Mouse (Mus musculus) left cerebral cortex, postnatal 14 days (tissue): ENCODE results near the gene Pnpla8. TPM values are rescaled to one million over a fixed set of nuclear protein-coding genes. Genes with fewer than 3 reads are reported as not detected.
"Not testable (repeated sequence)": the region's sequence is repeated elsewhere in the genome, so short reads cannot be mapped to it uniquely, and the experiment has no call there.

Experiments used
- DNase-seq, 2 experiments: peaks; one replicate each; pipeline ENCODE4 v3.0.0; 2021 to 2022; ENCODE audit warnings: low spot score in 2 of 2, mixed read lengths in 1 of 2
- intact Hi-C: fragments of 180-260 bp; cut with DNase I; formaldehyde crosslinking; loops from one replicate; pipeline ENCODE4 v1.15.1; 2025
- long read RNA-seq, 2 experiments: library from polyadenylated mRNA; stranded (forward); transcript quantifications; one replicate each; pipeline ENCODE4 v2.0.0; 2021
- total RNA-seq, 2 experiments: library from RNA; stranded (reverse); gene quantifications; 2 replicates each; pipeline ENCODE4 v1.2.3; 2021

The Pnpla8 gene
- total RNA-seq: 100 to 1,000 TPM; 117 to 126 TPM
- long read RNA-seq, experiment 1, full-length matches to known transcripts: 178 of 218 reads
- long read RNA-seq, experiment 1, partial matches to known transcripts: 9 of 218 reads
- long read RNA-seq, experiment 1, other reads (novel, unspliced or antisense): 31 of 218 reads
- long read RNA-seq, experiment 2, full-length matches to known transcripts: 156 of 193 reads
- long read RNA-seq, experiment 2, partial matches to known transcripts: 6 of 193 reads
- long read RNA-seq, experiment 2, other reads (novel, unspliced or antisense): 31 of 193 reads

DNA sequence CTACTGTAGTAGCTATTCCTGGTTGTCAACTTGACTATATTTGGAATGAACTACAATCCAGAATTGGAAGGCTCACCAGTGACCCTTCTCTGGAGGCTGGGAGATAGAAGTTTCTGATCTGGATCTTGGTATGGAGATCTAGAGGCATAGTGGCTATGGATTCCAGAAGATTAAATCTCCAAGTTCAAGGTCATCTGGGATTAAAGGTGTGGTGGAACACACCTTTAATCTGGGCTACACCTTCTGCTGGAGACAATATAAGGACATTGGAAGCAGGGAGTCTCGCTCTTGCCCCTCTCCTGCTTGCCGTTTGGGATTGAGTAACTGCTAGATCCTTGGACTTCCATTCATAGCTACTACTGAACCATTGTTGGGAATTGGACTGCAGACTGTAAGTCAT lies at the start of gene Pnpla8:
Pnpla8 (plus strand) TSS at position 301 of the 400 bp plus-strand sequence.
- DNase-seq, intact Hi-C loops: not testable (repeated sequence)

DNA sequence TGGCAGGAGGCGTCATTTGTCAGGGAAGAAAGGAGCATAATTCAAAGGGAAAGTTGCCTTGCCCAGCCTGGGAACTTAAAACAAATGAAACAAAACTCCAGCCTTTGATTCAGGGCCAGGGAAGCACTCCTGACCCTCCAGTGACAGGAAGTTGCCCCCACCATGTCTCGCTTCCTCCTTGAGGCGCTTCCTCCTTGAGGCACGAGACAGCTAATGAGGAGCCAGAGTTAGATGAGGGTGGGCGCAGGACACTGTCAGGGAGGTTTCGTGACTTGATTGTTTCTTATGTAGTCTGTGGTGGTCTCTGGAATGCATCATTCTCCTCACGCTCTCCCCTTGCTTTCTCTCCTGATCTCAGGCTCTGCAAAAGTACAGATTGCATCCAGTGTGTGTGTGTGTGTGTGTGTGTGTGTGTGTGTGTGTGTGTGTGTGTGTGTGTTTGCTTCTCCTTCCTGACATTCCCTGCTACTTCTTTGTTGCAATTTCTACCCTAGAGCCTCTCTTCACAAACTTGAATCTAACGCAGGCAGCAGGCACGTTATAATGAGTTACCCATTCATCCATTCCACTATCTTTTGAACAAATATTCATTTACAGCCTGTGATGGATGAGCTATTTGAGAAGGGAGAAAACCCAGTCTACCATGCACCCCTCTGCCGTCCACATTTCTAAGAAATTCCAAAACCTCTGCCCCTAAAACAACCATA lies 44.7 kb upstream of the Pnpla8 start:
- no peak for DNase-seq
- intact Hi-C loops: no loop called here

DNA sequence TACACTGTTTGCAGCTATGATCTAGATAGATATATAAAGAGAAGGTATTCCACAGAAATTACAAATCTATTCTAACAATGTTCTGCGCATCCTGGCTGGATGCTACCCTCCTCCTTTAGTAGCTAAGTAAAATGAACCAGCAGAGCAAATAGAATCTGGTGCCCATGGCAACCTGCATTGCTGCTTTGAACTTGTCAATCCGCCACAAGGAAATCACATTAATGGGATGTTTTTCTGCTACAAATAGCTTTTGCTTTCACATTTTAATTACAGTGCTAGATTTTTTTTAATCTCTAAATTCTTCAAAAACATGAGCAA lies 44.2 kb upstream of the Pnpla8 start:
- intact Hi-C loops: no loop called here
- DNase-seq: peak; percentile 22 to 27

- peak; percentile 82 to 84 for DNase-seq
- intact Hi-C loops: no loop called here
Measured at GRCm38 (mm10) chr12:44181081-44181982, 39.8 kb upstream of the Pnpla8 start.

- intact Hi-C loops: no loop called here
- DNase-seq: no peak
Measured at GRCm38 (mm10) chr12:44197873-44198525, 23.2 kb upstream of the Pnpla8 start.

DNA sequence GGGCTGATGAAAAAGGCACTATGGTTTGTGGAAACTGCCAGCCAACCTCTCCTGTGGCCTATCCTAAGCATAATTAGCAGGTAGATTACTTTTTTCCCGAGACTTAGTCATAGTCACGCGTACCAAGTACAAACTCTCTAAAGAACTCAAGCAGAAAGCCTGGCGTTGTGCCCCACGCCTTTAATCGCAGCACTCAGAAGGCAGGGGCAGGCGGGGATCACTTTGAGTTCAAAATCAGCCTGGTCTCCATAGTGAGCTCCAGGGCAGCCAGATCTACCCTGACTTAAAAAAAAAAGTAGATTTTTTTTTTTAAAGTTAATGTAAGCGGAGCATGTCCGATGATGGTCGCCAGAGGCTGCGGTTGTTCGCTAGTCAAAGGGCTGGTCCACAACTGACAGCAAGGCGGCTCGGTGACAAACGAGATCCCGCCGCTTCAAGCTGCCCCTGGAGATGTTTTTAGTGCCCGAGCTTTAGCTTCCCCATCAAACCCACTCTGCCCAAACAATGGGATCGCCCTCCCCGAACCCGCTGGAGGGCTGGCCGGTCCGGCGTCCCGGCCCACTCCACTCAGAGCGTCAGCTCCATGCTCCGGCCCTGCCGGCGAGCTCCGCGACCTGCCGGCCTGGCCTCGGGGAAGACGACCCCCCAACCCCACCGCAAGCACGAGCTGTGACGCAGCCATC lies 11.9 kb upstream of the Pnpla8 start:
- peak; percentile 21 to 29 for DNase-seq
- intact Hi-C loops: no loop called here

GRCm38 (mm10) chr12:44209824-44210752 lies 11.1 kb upstream of the Pnpla8 start, which contains the start of gene Dnajb9:
TSS of gene Dnajb9 (minus strand) at chr12:44210326.
- intact Hi-C loops: loop anchor here (1.0 to 10.0 kb wide), 2 partner anchors 59 to 365 kb away; no protein-coding TSS in a partner anchor
- DNase-seq: peak; percentile 100

DNA sequence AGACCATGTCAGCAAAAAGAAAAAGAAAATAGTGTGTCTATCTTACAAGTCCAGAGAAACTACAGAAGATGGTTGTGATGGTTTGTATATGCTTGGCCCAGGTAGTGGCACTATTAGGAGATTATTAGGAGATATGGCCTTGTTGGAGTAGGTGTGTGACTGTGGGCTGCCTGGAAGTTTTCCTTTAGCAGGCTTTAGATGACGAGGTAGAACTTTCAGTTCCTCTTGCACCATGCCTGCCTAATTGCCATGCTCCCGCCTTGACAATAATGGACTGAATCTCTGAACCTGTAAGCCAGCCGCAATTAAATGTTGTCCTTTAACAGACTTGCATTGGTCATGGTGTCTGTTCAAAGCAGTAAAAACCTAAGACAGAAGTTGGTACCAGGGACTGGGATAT lies 9.6 kb upstream of the Pnpla8 start:
- no peak for DNase-seq
- intact Hi-C loops: loop anchor here (10.0 kb wide), 1 partner anchor 363 kb away; no protein-coding TSS in a partner anchor

DNA sequence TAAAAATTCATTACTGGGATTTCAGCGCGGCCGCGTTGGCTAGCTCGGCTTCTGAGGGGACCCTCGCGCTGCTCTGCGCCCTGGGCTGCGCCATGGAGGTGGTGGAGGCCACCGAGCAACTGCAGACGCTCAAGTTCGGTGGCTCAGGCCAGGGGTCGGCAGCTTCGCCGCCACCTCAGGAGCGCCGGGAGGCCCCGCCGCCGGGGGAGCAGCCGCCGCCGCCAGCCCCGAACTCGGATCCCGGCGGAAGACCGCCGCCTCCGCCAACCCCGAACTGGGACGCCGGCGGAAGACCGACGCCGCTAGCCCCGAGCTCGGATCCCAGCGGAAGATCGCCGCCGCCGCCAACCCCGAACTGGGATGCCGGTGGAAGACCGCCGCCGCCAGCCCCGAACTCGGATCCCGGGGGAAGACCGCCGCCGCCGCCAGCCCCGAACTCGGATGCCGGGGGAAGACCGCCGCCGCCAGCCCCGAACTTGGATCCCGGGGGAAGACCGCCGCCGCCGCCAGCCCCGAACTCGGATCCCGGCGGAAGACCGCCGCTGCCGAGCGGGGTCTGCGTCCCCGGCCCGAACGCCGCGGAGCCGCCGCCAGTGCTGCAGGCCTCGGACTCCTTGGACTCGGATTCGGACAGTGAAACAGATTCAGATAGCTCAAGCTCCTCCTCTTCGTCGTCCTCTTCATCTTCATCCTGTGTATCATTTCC lies 634 bp downstream of the Pnpla8 start:
- no peak for DNase-seq
- intact Hi-C loops: no loop called here

DNA sequence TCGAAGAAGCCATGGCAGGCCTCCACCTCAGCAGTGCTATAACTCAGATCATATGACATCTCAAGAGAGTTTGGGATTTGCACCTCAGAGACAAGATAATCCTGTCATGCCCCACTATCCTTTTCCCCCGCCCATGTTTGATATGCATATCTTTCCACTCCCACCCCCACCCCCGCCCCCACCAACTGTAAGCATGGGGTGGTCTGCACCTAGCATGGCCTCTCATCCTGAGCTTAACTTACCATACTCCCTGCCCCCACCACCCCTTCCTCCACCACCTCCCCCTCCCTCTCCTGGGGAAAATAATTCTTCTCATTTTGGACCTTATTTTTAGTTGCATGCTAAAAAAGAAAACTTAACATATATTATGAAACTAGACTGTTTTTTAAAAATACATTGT lies 1.9 kb downstream of the Pnpla8 start:
- no peak for DNase-seq
- intact Hi-C loops: no loop called here

- intact Hi-C loops: no loop called here
- DNase-seq: no peak
Measured at GRCm38 (mm10) chr12:44224650-44225049, 3.5 kb downstream of the Pnpla8 start.

DNA sequence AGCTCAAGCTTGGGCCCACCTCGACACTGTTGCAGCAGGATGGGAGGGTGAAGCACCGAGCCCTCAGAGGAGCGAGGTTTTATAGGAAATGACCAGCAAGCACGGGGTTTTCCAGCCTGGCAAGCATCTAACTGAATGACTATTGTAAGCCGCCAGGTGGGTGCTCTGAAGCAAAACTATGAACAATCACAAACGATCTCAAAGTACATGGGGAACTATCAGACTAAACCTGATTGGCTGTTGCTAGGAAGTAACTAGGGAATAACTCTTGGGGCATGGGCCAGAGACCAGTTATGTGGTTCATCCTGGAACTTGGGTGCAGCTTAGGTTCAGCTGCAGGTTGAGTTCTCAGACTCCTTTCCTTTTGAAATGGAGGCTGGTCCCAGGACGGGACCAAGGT lies 19.9 kb downstream of the Pnpla8 start:
- intact Hi-C loops: no loop called here
- no peak for DNase-seq

DNA sequence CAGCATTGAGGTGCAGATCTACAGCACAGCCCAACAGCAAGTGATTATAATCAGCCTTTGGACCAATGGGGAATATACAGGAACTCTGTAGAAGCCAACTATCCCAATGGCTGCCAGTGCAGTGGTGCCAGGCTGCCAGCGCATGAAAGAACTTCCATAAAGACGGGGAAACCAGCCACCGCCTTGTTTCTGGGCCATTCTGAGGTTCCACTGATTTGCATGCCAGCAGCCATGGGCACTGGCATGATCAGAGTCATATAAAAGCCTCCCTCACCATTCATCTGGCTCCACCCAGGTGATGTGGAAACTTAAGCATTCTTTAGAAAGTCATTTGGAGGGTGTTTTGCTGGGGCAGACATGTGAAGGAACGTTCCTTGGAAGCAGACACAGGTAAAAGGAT lies 21.2 kb downstream of the Pnpla8 start:
- intact Hi-C loops: no loop called here
- no peak for DNase-seq

DNA sequence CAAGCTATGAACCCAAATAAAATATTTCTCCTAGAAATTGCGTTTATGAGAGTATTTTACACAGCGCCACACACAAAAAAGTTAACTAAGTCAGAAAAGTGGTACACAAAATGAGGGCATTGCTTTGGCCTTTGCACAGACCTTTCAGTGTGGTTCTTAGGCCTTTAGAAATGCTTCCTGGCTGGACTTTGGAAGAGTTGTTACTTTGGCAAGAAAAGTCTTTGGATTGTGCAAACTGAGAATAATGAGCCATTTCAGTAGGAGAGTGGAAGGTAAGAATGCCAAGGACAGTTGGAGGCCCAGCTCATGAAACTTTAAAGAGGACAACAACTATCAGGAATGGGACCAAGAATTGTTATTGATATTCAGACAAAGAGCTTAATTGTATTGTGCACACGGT lies 24.6 kb downstream of the Pnpla8 start:
- DNase-seq: no peak
- intact Hi-C loops: no loop called here

GRCm38 (mm10) chr12:44248309-44248977 lies 27.3 kb downstream of the Pnpla8 start:
- intact Hi-C loops: no loop called here
- no peak for DNase-seq

DNA sequence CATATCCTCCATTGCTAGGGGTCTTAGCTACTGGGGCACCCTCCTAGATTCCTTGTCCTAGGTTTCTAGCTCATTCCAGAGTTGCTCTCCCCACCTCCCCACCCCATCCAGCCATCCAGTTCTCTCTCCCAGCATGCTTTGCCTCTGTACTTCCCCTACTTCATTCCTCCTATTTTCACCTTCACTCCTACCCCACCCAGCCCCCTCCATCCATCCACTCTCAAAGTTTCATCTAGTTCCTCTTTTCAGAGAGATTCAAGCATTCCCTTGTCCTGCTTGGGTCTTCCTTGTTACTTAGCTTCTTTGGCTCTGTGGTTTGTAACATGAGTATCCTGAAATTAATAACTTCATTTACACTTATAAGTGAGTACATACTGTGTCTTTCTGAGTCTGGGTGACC lies 41.4 kb downstream of the Pnpla8 start:
- intact Hi-C loops: no loop called here
- DNase-seq: no peak

GRCm38 (mm10) chr12:44265651-44266050 lies 44.5 kb downstream of the Pnpla8 start:
- intact Hi-C loops: no loop called here
- no peak for DNase-seq
